Mouse (Mus musculus): ENCODE results near the gene Ccdc136. TPM values are rescaled to one million over a fixed set of nuclear protein-coding genes. Genes with fewer than 3 reads are reported as not detected.
A peak's percentile ranks its signal among the peaks of the same experiment; 100 is the strongest.

Ccdc136 gene
- total RNA-seq, 2 experiments from 2014 or later = 62.1 to 75.9 TPM

- DNase-seq (ENCODE audit: low spot score in 2 of 2) = peak in 1 of 2 experiments; percentile 22
These were observed 4.3 kb upstream of the Ccdc136 start for GRCm38 (mm10) chr6:29391802-29392201.

- DNase-seq (ENCODE audit: low spot score in 2 of 2) = no peak
These were observed 1.8 kb upstream of the Ccdc136 start for GRCm38 (mm10) chr6:29394286-29394685.

- DNase-seq (ENCODE audit: low spot score in 2 of 2) = no peak
These were observed 818 bp downstream of the Ccdc136 start for GRCm38 (mm10) chr6:29396714-29397540.

- DNase-seq (ENCODE audit: low spot score in 2 of 2) = peak in 1 of 2 experiments; percentile 41
These were observed 1.5 kb downstream of the Ccdc136 start for GRCm38 (mm10) chr6:29397575-29397974.

- no peak for DNase-seq (ENCODE audit: low spot score in 2 of 2)
These were observed 3.7 kb downstream of the Ccdc136 start for GRCm38 (mm10) chr6:29399851-29400250.

- DNase-seq (ENCODE audit: low spot score in 2 of 2) = peak in 1 of 2 experiments; percentile 21
These were observed 6.7 kb downstream of the Ccdc136 start for GRCm38 (mm10) chr6:29402693-29403342.

GRCm38 (mm10) chr6:29406412-29406811 is 10.3 kb downstream of the Ccdc136 start:
- peak in 1 of 2 experiments; percentile 30 for DNase-seq (ENCODE audit: low spot score in 2 of 2)

GRCm38 (mm10) chr6:29415446-29415845 is 19.3 kb downstream of the Ccdc136 start:
- no peak for DNase-seq (ENCODE audit: low spot score in 2 of 2)

GRCm38 (mm10) chr6:29420596-29420995 is 24.5 kb downstream of the Ccdc136 start:
- DNase-seq (ENCODE audit: low spot score in 2 of 2) = no peak

GRCm38 (mm10) chr6:29425118-29425517 is 29.0 kb downstream of the Ccdc136 start:
- peak in 1 of 2 experiments; percentile 48 for DNase-seq (ENCODE audit: low spot score in 2 of 2)

GRCm38 (mm10) chr6:29426331-29426730 is 30.2 kb downstream of the Ccdc136 start:
- no peak for DNase-seq (ENCODE audit: low spot score in 2 of 2)

- DNase-seq (ENCODE audit: low spot score in 2 of 2) = no peak
These were observed 32.1 kb downstream of the Ccdc136 start for GRCm38 (mm10) chr6:29428171-29428570.

GRCm38 (mm10) chr6:29430681-29431420 is 34.7 kb downstream of the Ccdc136 start:
- no peak for DNase-seq (ENCODE audit: low spot score in 2 of 2)

GRCm38 (mm10) chr6:29431473-29431872 is 35.4 kb downstream of the Ccdc136 start:
- DNase-seq (ENCODE audit: low spot score in 2 of 2) = no peak

GRCm38 (mm10) chr6:29432156-29432555 is 36.0 kb downstream of the Ccdc136 start:
- DNase-seq (ENCODE audit: low spot score in 2 of 2) = no peak

- no peak for DNase-seq (ENCODE audit: low spot score in 2 of 2)
These were observed 36.5 kb downstream of the Ccdc136 start for GRCm38 (mm10) chr6:29432676-29433037.

GRCm38 (mm10) chr6:29433038-29433803 is 37.1 kb downstream of the Ccdc136 start, which contains the start of gene Flnc:
TSS of gene Flnc (plus strand) at chr6:29433256.
- DNase-seq (ENCODE audit: low spot score in 2 of 2) = no peak

- DNase-seq (ENCODE audit: low spot score in 2 of 2) = no peak
These were observed 38.0 kb downstream of the Ccdc136 start for GRCm38 (mm10) chr6:29433804-29434795.

- no peak for DNase-seq (ENCODE audit: low spot score in 2 of 2)
These were observed 39.0 kb downstream of the Ccdc136 start for GRCm38 (mm10) chr6:29434911-29435691.
